Mouse (Mus musculus) adrenal gland, postnatal 25 days (tissue): ENCODE measurements around the gene Zfp638. TPM values are rescaled to one million over a fixed set of nuclear protein-coding genes. Genes with fewer than 3 reads are reported as not detected.
A peak's percentile ranks its signal among the peaks of the same experiment; 100 is the strongest.
"Not testable (repeated sequence)": the region's sequence is repeated elsewhere in the genome, so short reads cannot be mapped to it uniquely, and the experiment has no call there.

ENCODE experiments used
- DNase-seq: peaks from one replicate; pipeline ENCODE4 v3.0.0; 2021; ENCODE audit warnings: mixed read lengths
- total RNA-seq: library from RNA; stranded (reverse); gene quantifications from 2 replicates; pipeline ENCODE4 v1.2.3, GENCODE M21; 2021

The Zfp638 gene
- total RNA-seq, 1 experiment from 2014 or later = 102 TPM

GRCm38 (mm10) chr6:84010303-84011225 is 143.7 kb downstream of the Zfp638 start:
- peak; percentile 27 for DNase-seq

- DNase-seq = peak; percentile 67
Measured at GRCm38 (mm10) chr6:84014961-84015683, 148.2 kb downstream of the Zfp638 start.

- DNase-seq = no peak
Measured at GRCm38 (mm10) chr6:84016851-84017250, 149.9 kb downstream of the Zfp638 start.

- DNase-seq = no peak
Measured at GRCm38 (mm10) chr6:84017392-84017791, 150.5 kb downstream of the Zfp638 start.

- peak; percentile 72 for DNase-seq
Measured at GRCm38 (mm10) chr6:84018906-84019550, 152.1 kb downstream of the Zfp638 start.

GRCm38 (mm10) chr6:84020002-84020401 is 153.1 kb downstream of the Zfp638 start:
- DNase-seq = no peak

GRCm38 (mm10) chr6:84021990-84022389 is 155.1 kb downstream of the Zfp638 start:
- no peak for DNase-seq

- DNase-seq = no peak
Measured at GRCm38 (mm10) chr6:84025636-84026035, 158.7 kb downstream of the Zfp638 start.

- DNase-seq = no peak
Measured at GRCm38 (mm10) chr6:84028791-84029190, 161.9 kb downstream of the Zfp638 start.

GRCm38 (mm10) chr6:84029775-84030174 is 162.9 kb downstream of the Zfp638 start:
- no peak for DNase-seq

GRCm38 (mm10) chr6:84032516-84032915 is 165.6 kb downstream of the Zfp638 start:
- not testable (repeated sequence) for DNase-seq

Other genes starting within 250 kb of the Zfp638 start
- gene Clec4f, start 210.9 kb upstream of the Zfp638 start, total RNA-seq = not detected in 2 replicates
- gene Cd207, start 189.3 kb upstream of the Zfp638 start, total RNA-seq = not detected in 2 replicates
- gene Vax2, start 155.8 kb upstream of the Zfp638 start, total RNA-seq = not detected in 2 replicates
- not detected in 2 replicates for gene Atp6v1b1, start 124.1 kb upstream of the Zfp638 start, total RNA-seq
- 0.30 TPM in 1 of 2 replicates, not detected in the other for gene Ankrd53, start 104.5 kb upstream of the Zfp638 start, total RNA-seq
- 108 and 125 TPM in 2 replicates for gene Tex261, start 91.3 kb upstream of the Zfp638 start, total RNA-seq
- 50.4 and 59.5 TPM in 2 replicates for gene Nagk, start 72.1 kb upstream of the Zfp638 start, total RNA-seq
- 21.1 and 28.2 TPM in 2 replicates for gene Paip2b, start 35.4 kb upstream of the Zfp638 start, total RNA-seq
- gene Dysf, start 141.5 kb downstream of the Zfp638 start, total RNA-seq = 48.0 and 57.7 TPM in 2 replicates